Mouse (Mus musculus): ENCODE results near the gene Gdap2. TPM values are rescaled to one million over a fixed set of nuclear protein-coding genes. Genes with fewer than 3 reads are reported as not detected.
A peak's percentile ranks its signal among the peaks of the same experiment; 100 is the strongest.

Gdap2 gene
- 32.5 and 35.4 TPM in 2 replicates for polyA plus RNA-seq (2015; fragmentation: Nextera tagmentation; extraction: Ambion mirVana)

DNA sequence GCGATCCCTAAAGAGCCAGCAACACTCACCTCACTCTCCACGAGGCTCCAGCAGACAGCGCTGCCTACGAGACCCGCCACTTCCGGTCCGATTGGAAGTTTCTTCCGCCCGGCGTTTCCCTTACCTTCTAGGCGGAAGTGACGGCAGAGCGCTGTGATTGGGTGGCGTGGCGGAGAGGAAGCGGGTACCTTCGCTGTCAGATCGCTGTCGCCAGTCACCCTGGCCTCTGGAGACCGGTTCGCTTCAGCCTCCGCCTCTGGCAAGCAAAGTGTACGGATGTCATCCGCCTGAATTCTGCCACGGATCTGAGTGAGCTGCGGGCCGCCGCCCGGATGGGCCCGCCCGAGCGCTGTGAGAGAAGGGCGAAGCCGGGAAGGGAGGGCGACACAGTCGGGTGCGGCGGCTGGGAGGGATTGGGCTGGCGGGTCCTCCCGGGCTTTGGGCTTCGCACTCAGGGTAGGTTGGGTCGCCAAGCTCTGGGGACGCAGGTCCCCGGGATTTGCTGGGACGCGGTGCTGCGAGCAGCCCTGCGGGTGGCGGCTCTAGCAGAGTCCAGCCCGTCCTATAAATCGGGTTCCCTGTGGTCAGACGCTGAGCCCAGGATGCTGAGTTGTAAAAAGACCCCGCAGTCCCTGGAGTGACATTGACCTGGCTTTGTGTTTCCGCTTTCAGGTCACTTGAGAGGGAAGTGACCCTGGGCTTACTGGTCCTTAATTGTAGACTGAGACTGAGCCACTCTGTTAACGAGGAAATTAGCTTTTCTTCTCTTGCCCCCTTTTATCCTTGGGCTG lies at the start of gene Gdap2, which contains the start of gene Wdr3:
Gene Gdap2 (plus strand): TSS at position 67 of the 791 bp plus-strand sequence.
Gene Wdr3 (minus strand): TSS at position 93 of the 791 bp plus-strand sequence.
- H3K9ac ChIP-seq, result peak within 1 kb of the TSS; percentile 77
- WGBS, result under 1% methylated on average over 52 of the region's 55 CpGs
- peaks cover 10% of the 10 kb centered on the region for H3K36me3 ChIP-seq

DNA sequence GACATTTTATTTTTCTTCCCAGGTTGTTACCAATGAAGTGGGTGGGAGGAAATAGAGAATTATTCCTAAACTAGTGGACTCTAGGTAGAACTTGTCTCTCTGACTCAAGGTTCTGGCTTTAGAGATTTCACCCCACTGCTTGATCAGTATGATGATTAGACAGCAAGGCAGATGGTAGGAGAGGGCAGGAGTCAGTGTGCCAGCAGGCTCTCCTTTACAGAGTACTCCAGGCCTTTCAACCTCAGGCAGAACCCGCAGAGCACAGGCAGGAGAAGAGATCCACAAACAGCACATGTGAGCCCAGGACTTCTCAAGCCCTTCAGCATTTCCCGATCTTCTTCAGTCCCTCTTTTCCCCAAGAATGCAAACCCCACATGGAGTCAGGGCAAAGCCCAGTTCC lies 43.5 kb upstream of the Gdap2 start:
- no peaks in the 10 kb centered on the region for H3K9me3 ChIP-seq
- no peak overlapping the region for H3K4me3 ChIP-seq (replicated peaks)
- no peaks in the 10 kb centered on the region for H3K4me1 ChIP-seq (replicated peaks)
- no peak for ATAC-seq
- no peak overlapping the region for H3K9ac ChIP-seq
- no peaks in the 10 kb centered on the region for H3K27me3 ChIP-seq (replicated peaks)
- H3K36me3 ChIP-seq, result no peaks in the 10 kb centered on the region
- no peak overlapping the region for H3K27ac ChIP-seq
- H3K4me2 ChIP-seq (replicated peaks), result no peak overlapping the region
- 79% methylated on average over 2 of the region's 2 CpGs for WGBS

More for the DNA sequence above, at the start of gene Gdap2, which contains the start of gene Wdr3:
- Histone ChIP-seq H3K4me1 (replicated peaks) (0 out of 2 replicates have a peak, but pooled peaks cover 3% of the 10 kb centered on the region), H3K27me3 (replicated peaks) (no peaks in the 10 kb centered on the region), H3K4me3 (replicated peaks) (peak within 1 kb of the TSS; percentile 54), H3K4me2 (replicated peaks) (peak within 1 kb of the TSS; percentile 84), H3K27ac (peak within 1 kb of the TSS; percentile 79), H3K9me3 (no peaks in the 10 kb centered on the region)
- ATAC-seq, result peak; percentile 96

DNA sequence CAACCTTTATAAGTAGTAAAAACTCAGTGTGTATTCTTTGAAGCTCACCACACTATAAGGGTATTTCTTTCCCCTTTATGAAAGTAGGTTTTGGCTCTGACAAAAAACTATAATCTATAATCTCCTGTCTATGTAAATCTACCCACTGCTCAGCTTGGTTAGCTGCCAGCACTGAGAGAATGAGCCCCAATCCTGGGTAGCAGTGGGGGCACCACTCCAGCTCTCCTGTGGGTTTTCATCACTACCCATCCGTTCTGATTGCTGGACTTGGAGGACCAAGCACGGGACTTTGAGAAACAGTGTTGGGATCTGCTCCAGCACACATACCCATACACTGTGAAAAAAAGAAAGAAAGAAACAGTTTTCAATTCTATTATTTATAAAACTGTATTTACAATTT lies 40.2 kb upstream of the Gdap2 start:
- Histone ChIP-seq H3K4me2 (replicated peaks) (no peak overlapping the region), H3K9me3 (no peaks in the 10 kb centered on the region), H3K4me3 (replicated peaks) (no peak overlapping the region), H3K9ac (no peak overlapping the region), H3K27me3 (replicated peaks) (no peaks in the 10 kb centered on the region), H3K36me3 (no peaks in the 10 kb centered on the region), H3K27ac (no peak overlapping the region), H3K4me1 (replicated peaks) (no peaks in the 10 kb centered on the region)
- WGBS, result 34% methylated on average over 2 of the region's 2 CpGs
- ATAC-seq, result peak; percentile 34; the same call in 1 of the 2 replicates

DNA sequence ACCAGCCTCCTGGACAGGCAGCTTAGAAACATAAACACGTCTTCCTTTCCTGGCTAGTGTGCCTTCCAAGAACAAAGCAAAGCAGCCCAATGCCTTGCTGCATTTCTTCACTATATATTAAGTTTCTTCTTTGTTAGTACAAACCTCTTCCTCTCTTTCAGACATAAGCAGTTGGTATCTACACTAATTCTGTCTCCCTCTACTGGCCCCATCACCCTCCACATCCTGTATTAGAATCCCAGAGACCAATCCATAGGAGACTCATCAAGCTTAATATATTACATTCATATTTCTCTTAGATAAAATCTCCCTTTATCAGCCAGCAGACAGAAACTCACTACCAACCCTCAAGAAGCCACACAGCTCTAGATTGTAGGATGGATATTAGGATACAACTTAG lies 39.7 kb upstream of the Gdap2 start:
- no peaks in the 10 kb centered on the region for H3K36me3 ChIP-seq
- no peak overlapping the region for H3K9ac ChIP-seq
- no peaks in the 10 kb centered on the region for H3K4me1 ChIP-seq (replicated peaks)
- H3K27me3 ChIP-seq (replicated peaks), result no peaks in the 10 kb centered on the region
- no peak overlapping the region for H3K27ac ChIP-seq
- peak; percentile 36; the same call in 1 of the 2 replicates for ATAC-seq
- no peak overlapping the region for H3K4me2 ChIP-seq (replicated peaks)
- WGBS, result 39% methylated on average over 1 of the region's 1 CpGs
- no peaks in the 10 kb centered on the region for H3K9me3 ChIP-seq
- no peak overlapping the region for H3K4me3 ChIP-seq (replicated peaks)

DNA sequence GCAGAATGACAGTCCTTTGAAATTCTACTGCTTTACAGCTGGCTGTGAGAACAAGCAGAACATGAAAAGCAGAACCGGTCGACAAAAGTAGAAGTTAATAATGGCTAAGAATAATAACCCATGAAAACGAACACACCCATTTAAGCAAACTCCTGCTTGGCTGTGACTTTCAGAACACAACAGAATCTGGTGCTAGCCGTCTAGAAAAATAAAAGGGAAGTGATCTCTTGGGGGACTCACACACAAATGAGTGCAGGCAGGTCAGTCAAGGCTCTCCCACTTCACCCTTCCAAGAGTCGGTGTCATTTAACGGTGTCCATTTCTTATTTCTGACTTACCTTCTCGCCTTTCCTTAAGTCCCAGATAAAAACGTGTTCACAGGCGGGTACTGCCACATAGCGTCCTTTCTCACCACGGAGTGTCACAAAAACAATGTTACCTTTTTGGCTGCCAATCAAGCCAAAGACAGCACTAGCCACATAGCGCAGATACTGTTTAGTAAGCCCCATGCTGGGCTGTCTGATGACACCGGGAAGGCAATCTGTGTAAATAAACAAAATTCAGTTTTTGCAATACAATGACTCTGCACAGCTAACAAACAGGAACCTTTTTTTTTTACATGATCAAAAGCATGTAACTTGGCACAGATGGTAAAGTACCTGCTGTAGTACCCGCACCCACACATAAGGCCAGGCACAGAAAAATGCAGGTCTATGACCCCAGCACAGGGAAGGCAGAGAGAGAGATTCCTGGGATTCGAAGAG lies 1.3 kb upstream of the Gdap2 start:
- H3K9me3 ChIP-seq, result no peaks in the 10 kb centered on the region
- peak overlapping the region; percentile 67 for H3K4me2 ChIP-seq (replicated peaks)
- H3K27ac ChIP-seq, result no peak overlapping the region
- no peaks in the 10 kb centered on the region for H3K27me3 ChIP-seq (replicated peaks)
- peak overlapping the region; percentile 77; the same call in 1 of the 2 replicates for H3K9ac ChIP-seq
- H3K4me3 ChIP-seq (replicated peaks), result peak overlapping the region; percentile 54
- H3K4me1 ChIP-seq (replicated peaks), result 0 out of 2 replicates have a peak, but pooled peaks cover 3% of the 10 kb centered on the region
- no peak for ATAC-seq
- 85% methylated on average over 15 of the region's 15 CpGs for WGBS
- peaks cover 21% of the 10 kb centered on the region for H3K36me3 ChIP-seq

DNA sequence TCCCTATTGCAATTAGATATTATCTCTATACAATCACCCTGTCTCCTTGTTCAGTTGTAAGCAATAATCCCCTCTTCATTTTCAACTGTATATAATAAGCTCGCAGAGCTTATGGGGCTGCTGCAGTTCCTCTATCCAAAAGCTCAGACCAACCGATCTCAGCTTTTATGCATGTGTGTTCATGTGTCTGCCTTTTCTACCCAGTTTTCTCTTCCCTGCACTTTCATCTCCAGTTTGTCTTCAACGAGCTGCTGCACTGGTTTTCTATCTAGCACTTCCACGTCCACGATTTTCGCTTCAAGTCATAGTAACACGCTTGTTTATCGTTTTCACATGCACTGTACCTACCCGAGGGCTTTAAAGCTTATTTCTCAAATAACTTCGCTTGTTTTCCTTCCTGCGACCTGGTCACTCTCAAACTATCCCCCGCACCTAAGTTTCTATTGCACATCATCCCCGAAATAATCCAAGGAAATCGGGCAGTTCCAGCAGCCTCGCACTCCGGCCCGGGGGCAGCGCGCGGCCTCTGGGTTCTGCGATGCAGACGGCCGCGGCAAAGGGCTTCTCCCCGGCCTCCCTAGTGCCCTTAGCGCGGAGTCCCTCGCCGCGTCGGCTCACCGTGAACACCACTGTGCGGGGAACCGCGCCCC lies 391 bp upstream of the Gdap2 start:
- 0 out of 2 replicates have a peak, but pooled peaks cover 3% of the 10 kb centered on the region for H3K4me1 ChIP-seq (replicated peaks)
- H3K9ac ChIP-seq, result peak overlapping the region; percentile 77
- H3K36me3 ChIP-seq, result peaks cover 17% of the 10 kb centered on the region
- ATAC-seq, result 0 out of 2 replicates have a peak, but pooled peaks have one; percentile 1
- no peaks in the 10 kb centered on the region for H3K27me3 ChIP-seq (replicated peaks)
- no peaks in the 10 kb centered on the region for H3K9me3 ChIP-seq
- no peak overlapping the region for H3K27ac ChIP-seq
- WGBS, result under 1% methylated on average over 35 of the region's 35 CpGs
- peak overlapping the region; percentile 67 for H3K4me2 ChIP-seq (replicated peaks)
- H3K4me3 ChIP-seq (replicated peaks), result peak overlapping the region; percentile 54

DNA sequence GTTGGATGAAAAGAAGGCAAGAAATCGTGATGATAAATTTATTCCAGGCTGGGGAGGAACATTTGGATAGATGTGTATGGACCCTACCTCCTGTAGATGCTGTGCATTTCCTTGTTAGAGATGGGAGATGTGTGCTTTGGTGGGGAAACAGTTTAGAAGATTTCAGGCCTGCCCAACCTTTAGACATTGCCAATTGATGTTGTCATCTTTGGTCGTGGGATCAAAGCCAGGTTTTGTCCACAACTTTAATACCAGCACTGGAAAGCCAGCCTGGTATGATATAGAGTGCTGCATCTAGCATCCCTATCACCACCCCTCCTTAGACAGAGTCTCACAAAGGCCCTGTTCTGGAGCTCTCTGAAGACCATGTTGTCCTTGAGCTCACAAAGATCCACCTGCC lies 1.4 kb downstream of the Gdap2 start:
- Histone ChIP-seq H3K4me3 (replicated peaks) (no peak overlapping the region), H3K9me3 (no peaks in the 10 kb centered on the region), H3K4me2 (replicated peaks) (no peak overlapping the region), H3K36me3 (peaks cover 8% of the 10 kb centered on the region), H3K9ac (no peak overlapping the region), H3K27ac (no peak overlapping the region), H3K27me3 (replicated peaks) (no peaks in the 10 kb centered on the region), H3K4me1 (replicated peaks) (0 out of 2 replicates have a peak, but pooled peaks cover 3% of the 10 kb centered on the region)
- ATAC-seq, result no peak
- 81% methylated on average over 2 of the region's 2 CpGs for WGBS

DNA sequence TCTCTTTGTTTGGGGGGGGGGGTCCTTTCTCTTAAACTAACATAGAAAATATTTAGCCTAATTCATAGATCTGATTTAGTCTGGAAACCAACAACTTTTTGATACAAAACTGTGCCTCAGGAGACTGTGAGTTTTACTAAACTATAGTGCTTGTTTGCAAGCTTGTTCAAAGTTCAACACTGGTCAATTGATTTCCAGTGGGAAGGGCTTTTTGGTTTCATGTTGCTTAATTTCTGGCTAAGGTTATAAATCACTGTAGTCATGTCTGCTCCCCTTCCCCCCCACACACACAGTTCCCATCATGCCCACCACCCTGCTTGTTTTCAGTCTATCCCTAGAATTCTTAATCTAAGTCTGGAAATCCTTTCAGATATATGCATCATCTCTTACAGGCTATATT lies 2.8 kb downstream of the Gdap2 start:
- ATAC-seq, result no peak

DNA sequence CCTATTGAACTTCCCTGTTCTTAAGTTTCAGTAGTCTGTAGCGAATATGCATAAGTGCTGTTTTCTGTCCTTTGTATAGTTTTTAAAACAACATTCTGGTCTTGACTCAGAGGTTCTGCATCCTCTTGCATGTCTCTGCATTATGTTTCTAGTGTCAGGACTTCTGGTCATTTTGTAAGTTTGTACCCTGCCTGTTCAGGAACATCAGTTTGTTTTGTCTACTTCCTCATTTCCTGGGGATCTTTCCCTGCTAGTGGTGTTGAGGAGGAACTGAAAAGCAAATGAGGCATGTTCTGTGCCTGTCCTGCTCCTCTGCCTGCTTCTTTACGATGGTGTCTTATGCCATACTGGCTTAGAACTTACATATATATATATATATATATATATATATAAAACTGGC lies 13.8 kb downstream of the Gdap2 start:
- no peaks in the 10 kb centered on the region for H3K4me1 ChIP-seq (replicated peaks)
- ATAC-seq, result no peak
- H3K27me3 ChIP-seq (replicated peaks), result no peaks in the 10 kb centered on the region
- no peak overlapping the region for H3K4me3 ChIP-seq (replicated peaks)
- H3K36me3 ChIP-seq, result 0 out of 2 replicates have a peak, but pooled peaks cover 4% of the 10 kb centered on the region
- no peak overlapping the region for H3K9ac ChIP-seq
- 85% methylated on average over 2 of the region's 2 CpGs for WGBS
- H3K27ac ChIP-seq, result no peak overlapping the region
- H3K9me3 ChIP-seq, result no peaks in the 10 kb centered on the region
- H3K4me2 ChIP-seq (replicated peaks), result no peak overlapping the region

More for the DNA sequence above, 2.8 kb downstream of the Gdap2 start:
- Histone ChIP-seq H3K4me2 (replicated peaks) (no peak overlapping the region), H3K9ac (no peak overlapping the region), H3K9me3 (no peaks in the 10 kb centered on the region), H3K36me3 (no peaks in the 10 kb centered on the region), H3K27me3 (replicated peaks) (no peaks in the 10 kb centered on the region), H3K27ac (0 out of 2 replicates have a peak overlapping the region, but pooled peaks have one; percentile 1), H3K4me3 (replicated peaks) (no peak overlapping the region), H3K4me1 (replicated peaks) (0 out of 2 replicates have a peak, but pooled peaks cover 3% of the 10 kb centered on the region)

DNA sequence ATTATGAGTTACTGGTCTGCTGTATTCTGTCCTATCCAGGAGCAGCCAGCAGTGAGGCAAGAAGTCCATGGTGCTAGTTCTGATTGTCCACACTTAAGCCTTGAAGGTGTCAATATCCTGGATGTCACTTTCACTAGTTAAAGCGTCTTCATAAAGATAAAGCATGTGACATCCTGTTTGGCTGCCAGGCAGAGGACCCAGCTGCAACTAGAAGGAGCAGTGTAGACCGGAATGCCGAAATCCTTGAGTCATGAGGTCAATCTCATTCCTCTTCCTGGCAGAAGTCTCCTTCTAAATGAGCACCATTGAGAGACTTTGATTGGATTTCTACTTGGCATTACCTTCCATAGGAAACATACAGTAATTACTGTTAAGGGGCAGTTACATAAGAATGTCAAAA lies 18.3 kb downstream of the Gdap2 start:
- no peaks in the 10 kb centered on the region for H3K36me3 ChIP-seq
- no peaks in the 10 kb centered on the region for H3K27me3 ChIP-seq (replicated peaks)
- H3K9me3 ChIP-seq, result no peaks in the 10 kb centered on the region
- H3K4me3 ChIP-seq (replicated peaks), result no peak overlapping the region
- no peaks in the 10 kb centered on the region for H3K4me1 ChIP-seq (replicated peaks)
- H3K9ac ChIP-seq, result no peak overlapping the region
- no peak for ATAC-seq
- 68% methylated on average over 3 of the region's 3 CpGs for WGBS
- no peak overlapping the region for H3K27ac ChIP-seq
- no peak overlapping the region for H3K4me2 ChIP-seq (replicated peaks)

DNA sequence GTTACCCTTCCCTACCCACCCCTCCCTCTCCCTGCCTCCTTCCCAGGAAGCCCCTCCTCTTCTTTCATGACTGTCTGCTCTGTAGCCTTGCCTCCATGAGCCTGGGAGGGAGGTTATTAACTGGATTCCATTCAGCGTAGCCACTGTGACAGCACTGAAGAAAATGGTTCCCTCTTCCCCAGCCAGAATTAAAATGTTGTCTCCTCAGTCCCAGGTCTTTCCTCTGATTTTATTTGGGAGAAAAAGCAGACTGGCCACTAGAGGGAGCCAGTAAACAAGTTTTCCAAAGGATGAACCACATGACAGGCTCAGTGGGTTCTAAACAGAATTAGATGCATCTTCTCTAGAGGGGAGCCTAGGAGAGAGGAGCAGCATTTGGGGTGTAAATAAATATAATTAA lies 27.3 kb downstream of the Gdap2 start:
- H3K9me3 ChIP-seq, result no peaks in the 10 kb centered on the region
- 35% methylated on average over 1 of the region's 1 CpGs for WGBS
- H3K4me1 ChIP-seq (replicated peaks), result no peaks in the 10 kb centered on the region
- no peak overlapping the region for H3K4me2 ChIP-seq (replicated peaks)
- ATAC-seq, result peak; percentile 68
- H3K27ac ChIP-seq, result no peak overlapping the region
- no peak overlapping the region for H3K9ac ChIP-seq
- H3K36me3 ChIP-seq, result peaks cover 7% of the 10 kb centered on the region; the same call in 1 of the 2 replicates
- H3K4me3 ChIP-seq (replicated peaks), result no peak overlapping the region
- H3K27me3 ChIP-seq (replicated peaks), result no peaks in the 10 kb centered on the region

DNA sequence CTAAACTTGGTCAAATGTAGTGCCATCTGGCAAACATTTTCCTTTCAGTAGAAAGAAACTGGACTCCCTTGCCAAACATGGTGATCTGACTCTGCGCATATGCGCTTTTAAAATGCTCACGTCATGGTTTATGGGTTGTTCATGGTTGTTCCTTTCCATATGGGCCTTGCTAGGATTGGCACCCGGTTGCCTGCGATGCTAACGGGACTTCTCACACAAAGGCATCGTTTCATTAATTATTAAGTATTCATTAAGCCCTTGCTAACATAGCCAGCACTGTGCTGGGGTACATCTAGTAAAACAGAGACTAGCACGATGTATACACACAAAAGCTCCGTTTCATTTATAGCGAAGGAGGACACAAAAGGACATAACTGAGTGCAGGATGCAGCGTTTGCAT lies 27.7 kb downstream of the Gdap2 start:
- Histone ChIP-seq H3K9me3 (no peaks in the 10 kb centered on the region), H3K4me2 (replicated peaks) (no peak overlapping the region), H3K9ac (no peak overlapping the region), H3K27ac (no peak overlapping the region), H3K4me1 (replicated peaks) (no peaks in the 10 kb centered on the region), H3K4me3 (replicated peaks) (no peak overlapping the region), H3K27me3 (replicated peaks) (no peaks in the 10 kb centered on the region), H3K36me3 (peaks cover 7% of the 10 kb centered on the region; the same call in 1 of the 2 replicates)
- 87% methylated on average over 11 of the region's 11 CpGs for WGBS
- ATAC-seq, result no peak; the same call in 1 of the 2 replicates
